Mouse (Mus musculus): Measurements from ENCODE around the gene Psmb6.
"Not testable (repeated sequence)": the region's sequence is repeated elsewhere in the genome, so short reads cannot be mapped to it uniquely, and the experiment has no call there.

Psmb6 gene

DNA sequence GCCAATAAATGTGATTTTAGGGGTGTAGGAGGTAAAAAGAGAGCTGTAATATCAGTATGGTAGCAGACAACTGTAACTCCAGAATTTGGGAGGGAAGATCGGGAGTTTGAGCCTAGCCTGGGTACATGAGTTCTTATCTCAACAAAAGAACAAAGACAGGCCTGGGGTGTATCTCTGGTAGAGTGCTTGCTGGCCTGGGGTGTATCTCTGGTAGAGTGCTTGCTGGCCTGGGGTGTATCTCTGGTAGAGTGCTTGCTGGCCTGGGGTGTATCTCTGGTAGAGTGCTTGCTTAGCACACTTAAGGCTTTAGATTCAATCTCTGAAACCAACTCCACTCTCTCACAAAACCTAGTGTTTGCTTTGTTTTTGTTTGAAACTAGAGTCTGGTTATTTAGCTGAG lies 45.4 kb downstream of the Psmb6 start:
- DNase-seq (ENCODE audit: inconsistent ontology term): not testable (repeated sequence)

GRCm38 (mm10) chr11:70571641-70572040 lies 46.5 kb downstream of the Psmb6 start:
- DNase-seq (ENCODE audit: inconsistent ontology term): no peak

DNA sequence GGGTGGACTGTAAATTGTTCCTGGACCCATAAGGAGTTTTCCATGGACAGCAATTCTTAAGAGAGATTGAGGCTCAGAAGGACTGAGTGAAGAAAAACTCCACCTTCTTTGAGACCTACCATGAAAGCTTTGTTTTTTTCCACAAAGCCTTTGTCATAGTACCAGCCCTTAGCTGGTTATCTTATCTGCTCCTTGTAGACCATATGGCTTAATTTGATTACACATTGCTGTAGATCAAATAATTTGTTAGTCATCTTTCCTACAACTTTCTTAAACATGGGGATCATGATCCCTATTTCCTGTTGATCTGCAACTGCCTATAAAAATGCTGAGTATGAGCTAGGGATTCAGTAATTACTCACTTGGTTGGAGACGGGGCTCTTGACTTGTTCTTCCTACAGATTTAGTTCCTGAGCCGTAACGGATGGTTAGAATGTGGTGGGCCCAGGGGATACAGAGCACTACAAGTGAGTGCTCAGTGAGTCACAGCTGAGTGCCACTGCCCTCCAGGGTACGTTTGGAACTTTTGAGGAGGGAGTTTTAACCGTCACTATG lies 47.3 kb downstream of the Psmb6 start:
- no peak for DNase-seq (ENCODE audit: inconsistent ontology term)

DNA sequence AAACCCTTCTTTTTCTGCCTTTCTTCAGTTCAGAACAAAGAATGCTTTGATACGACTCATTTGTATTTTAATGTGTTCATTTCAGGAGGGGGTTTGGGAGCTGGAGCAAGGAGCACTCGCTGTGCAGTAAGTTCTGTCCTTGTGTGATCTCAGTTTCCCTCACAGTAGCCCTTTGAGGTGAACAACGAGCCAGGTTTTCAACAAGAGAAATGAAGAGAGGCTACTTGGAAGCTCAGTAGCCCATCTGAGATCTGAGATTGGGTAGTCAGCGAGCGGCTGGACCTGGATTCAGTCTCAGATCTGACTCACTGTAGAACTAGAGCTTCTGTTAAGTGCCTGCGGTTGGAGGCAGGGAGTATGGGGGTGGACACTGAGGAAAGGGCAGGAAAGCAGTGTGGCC lies 48.7 kb downstream of the Psmb6 start:
- DNase-seq (ENCODE audit: inconsistent ontology term): peak; percentile 76

- no peak for DNase-seq (ENCODE audit: inconsistent ontology term)
Observed at GRCm38 (mm10) chr11:70577201-70577600, 52.0 kb downstream of the Psmb6 start.

Measured in Muller cell, postnatal 12 days (primary cell).